Mouse (Mus musculus) left cerebral cortex, adult 9 months (tissue): Measurements from ENCODE around the gene Gm42669.
A peak's percentile ranks its signal among the peaks of the same experiment; 100 is the strongest.

ENCODE experiments used
- DNase-seq, 2 experiments: peaks; one replicate each; pipeline ENCODE4 v3.0.0; 2022; ENCODE audit warnings: low spot score in 2 of 2

Gene Gm42669

DNA sequence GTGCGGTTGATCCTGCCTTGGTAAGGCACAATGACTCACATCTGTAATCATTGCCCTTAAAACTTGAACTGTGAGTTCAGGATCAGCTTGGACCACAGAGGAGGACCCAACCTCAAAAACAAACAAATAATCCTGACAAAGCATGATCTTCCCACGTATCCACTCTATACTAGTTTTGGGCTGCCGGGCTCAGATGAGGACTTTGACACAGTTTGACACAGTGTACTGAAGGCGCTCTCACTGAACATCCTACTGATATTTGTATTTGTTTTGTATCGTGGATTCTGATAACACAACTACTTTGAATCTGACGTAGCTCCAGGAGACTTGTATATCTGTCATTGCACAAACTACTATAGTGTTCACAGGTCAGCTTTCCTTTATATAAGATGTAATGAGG is 14.0 kb downstream of the Gm42669 start:
- no peak for DNase-seq

DNA sequence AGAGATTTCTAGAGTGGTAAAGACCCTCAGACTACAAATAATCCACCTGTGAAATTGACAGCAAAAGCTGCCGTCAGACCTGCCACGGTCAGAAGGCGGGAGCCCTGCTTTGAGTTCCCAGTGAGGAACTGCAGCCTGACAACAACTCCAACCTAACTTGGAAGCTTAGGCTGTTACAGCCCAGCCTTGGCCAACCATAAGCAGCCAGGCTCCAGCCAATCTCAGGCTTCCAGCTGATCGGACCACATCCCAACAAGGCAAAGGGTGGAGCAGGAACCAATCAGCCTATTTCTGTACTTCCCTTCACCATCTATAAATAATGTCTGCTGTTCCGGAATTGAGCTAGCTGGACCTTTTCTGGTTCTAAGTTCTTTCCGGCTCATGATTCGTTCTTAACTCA is 14.5 kb downstream of the Gm42669 start:
- DNase-seq = peak; percentile 58 to 72

DNA sequence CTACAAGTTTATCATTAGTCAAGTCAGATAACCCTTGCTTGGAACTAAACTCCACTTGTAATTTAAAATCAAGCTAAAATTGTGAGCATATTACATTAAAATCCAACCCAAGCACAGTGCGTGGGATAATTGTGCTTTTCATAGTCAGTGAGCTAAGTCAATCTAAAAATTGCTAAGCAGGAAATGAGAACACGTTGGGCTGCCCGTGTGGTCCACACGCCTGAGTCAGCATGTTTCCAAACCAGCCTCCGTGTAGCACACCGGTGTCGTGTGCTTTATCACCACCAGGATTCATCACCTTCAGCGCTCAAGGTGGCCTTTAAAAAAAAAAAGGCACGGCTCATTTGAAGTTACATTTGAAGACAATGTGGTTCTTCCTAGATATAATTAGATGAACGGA is 16.9 kb downstream of the Gm42669 start:
- peak in 1 of 2 experiments; percentile 56 for DNase-seq

DNA sequence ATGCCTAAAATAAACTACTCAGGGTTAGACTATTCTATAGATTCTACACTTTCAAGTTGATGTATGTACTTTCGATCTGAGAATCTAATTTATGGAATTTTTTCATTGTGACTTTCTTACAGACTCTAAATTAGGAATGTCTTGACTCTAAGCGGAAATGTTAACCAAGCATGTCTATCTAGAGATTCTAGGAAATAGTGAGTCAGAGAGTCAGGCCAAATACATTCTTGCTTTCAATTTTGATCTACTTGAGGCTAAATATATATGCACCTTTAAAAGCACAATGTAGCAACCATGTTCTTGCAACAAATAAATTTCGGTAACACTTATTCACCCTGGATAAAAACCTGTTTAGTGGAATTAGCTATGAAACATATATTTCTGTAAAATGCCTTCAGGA is 21.4 kb downstream of the Gm42669 start:
- no peak for DNase-seq

DNA sequence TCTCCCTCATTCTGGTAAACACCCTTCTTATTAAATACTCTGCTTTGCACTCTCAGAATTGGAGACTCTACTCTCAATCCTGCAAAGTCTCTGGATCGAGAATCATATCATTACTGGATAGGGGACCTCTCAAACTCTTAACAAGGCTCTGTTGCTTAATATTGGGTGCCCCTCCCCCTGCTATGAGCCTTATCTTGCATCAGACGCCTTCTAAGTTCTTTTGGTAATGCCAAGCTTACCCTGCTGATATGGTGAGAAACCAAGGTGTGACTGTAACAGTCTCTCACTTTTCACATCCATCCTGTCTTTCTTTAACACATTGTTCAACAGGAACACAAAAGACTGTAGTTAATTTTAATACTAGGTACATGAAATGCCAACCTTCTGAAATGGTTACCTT is 26.2 kb downstream of the Gm42669 start:
- no peak for DNase-seq

DNA sequence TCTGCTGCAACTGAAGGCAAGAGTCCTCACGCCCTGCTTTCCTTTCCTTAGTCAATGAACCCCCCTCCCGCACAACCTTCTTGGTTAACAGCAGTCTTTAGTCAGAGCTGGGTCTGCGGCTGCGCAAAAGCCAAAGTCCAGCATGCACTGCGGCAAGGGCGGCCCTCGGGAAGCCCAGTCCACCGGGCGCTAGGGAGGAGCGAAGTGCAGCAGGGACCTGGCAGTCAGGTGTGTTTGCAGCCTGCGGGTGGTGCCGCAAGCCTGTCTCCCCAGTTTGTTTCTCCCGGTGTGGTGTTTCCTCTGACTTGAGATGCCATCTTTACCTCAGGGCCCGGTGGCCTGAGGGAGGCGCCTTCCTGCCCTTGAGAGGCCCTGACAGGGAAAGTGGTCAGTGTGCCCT is 27.2 kb downstream of the Gm42669 start, which contains the start of gene 1700028K03Rik:
Gene 1700028K03Rik, plus strand, starts transcription at position 129 of the 400 bp plus-strand sequence.
- no peak for DNase-seq

DNA sequence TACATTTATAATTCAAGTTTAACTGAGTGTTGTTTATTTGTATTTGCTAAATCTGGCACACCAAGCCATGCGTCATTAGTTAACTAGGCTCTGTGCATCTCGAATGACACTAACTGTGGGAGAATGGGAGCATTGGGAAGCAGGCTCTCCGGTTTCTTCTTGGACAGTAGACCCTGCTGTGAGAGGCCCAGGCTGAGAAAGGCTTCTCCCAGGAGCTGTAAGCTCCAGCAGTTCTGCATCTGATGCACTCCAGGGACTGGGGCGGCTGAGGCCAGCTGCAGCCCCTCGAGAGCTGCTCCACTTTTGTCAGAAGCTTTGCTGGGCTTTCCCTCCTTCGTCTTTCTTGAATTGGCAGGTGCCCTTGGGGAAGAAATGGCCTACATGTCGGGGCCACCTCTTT is 34.3 kb downstream of the Gm42669 start:
- no peak for DNase-seq

DNA sequence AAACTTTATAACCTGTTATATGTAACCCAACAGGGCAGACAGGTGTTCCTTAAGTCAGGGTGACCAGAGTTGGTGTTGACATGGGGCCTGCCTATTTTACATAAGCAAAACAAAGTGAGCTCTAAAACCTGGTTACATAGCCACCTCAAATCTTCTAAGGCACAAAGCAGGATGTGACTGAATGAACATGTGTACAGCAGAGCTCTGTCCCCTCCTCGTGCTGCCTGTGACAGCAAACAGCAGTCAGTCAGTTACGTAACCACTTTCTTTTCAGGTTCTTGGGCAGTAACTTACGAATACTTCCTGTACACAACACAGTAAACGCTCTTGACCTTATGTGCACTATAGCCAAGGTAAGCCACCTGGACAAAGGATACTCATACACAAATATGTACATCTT is 38.5 kb downstream of the Gm42669 start:
- DNase-seq = no peak

DNA sequence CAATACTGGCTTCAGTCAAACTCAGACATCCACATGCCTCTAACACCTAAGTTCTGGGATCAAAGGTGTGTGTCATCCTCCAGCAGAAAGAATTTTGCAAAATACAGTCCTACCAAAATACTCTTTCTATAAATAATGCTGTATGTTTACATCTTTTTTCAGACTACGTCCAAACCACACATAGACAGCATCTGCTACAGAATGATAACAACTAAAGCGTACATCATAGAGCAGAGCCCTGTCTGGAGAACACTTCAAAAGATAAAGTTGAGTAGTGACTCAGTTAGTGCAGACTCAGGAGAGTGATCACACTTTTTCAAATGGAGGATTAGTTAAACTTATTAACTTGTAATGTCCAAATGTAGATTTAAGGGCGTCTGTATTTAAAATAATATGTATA is 40.5 kb downstream of the Gm42669 start:
- no peak for DNase-seq

DNA sequence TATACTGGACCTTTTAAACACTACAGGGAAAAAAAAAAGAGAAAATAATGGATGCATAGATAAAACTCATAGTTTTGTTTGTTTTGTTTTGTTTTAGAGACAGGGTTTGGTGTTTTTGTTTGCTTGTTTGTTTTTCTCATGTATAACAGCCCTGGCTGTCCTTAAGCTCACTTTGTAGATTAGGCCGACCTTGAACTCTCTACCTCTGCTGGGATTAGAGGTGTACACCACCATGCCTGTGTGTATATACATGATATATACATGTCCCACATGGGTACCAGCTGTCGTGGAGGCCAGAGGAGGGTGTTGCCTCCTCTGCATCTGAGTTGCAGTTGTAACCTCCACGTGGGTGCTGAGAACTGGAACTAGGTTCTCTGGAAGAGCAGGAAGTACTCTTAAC is 41.0 kb downstream of the Gm42669 start:
- DNase-seq = no peak

DNA sequence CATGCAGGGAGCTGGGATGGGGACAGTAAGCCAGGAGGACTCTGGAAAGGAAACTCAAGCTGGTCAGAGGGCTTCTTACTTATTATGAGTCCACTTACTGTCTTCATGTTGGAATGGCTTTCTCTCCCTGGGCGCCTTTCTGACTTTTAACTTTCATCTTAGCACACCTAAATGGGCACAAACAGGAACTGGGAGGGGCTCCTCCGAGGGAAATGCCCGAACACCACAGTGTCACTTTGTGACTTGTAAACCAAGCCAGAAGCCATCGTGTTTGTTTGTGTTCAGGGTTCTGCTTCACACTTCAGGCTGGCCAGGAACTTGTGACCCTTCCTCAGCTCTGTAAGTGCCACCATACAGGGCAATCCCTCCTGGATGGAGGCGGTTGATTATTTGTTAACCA is 46.9 kb downstream of the Gm42669 start:
- no peak for DNase-seq

DNA sequence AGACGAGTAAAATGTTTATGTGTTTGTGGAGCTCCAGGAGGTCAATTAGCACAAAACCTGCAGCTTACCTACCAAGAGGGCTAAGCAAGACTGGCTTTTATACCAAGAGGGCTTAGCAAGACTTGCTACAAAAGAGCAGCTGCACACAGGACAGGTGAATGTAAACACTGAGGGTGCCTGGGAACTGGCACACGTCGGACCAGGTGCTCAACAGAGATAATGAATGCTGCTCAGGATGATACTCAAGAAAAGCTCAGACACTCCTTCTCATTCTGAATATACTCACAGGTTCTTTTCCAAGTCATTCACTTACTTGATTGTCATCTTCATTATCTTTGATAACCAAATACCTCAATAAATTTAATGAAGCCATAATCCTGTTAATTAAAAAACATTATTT is 49.5 kb downstream of the Gm42669 start:
- no peak for DNase-seq

DNA sequence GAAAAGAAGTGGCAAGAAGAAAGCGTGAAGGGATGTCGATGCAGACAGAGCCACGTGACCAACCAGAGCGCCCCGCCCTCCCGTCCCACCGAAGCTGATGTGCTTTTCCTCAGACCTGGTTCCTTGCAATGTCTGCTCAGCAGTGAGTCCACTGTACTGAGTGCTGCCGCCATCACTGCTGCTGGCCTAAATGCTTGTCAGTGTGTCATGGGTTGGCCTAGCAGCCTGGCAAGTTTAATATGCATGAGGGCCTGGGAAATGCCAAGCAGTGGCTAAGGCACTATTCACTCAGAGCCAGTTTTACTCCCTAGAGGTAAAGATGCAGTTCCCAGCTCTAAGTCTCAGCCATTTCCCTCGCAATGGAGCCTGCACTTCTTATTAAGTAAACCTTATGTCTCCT is 61.7 kb downstream of the Gm42669 start:
- DNase-seq = no peak

DNA sequence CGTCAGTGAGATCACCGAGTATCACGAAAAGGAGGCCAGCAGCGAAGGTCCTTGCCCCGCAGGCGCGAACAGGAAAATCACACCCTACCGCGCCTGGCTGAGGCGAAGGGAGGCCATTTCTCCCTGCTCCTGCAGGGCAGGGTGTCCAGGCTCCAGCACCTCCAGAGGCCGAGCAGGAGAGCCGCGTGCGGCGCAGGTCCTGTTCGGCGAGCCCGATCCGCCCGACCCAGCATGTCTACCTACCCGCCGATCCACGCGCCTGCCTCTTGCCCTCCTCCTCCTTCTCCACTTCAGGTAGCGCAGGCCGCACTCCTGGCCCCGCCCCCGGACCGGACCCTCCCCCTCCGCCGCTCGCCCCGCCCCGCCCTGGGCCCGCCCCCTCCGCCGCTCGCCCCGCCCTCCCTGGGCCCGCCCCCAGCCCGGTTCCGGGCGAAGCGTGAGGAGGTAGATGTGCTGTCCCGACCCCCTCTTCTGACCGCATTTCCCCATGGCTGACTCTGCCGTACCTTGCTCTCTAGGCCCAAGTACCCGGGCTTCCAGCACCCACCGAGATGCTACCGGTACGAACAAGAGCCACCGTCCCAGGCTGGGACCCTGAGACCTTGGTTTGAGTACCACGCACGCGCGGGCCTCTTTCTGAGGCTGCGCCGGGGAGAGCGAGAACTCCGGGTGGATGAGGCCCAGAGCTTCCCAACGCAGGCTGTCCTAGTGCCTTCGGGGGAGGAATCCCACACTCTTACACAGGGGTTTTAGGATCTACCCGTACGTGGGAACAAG is 90.1 kb downstream of the Gm42669 start, which contains the start of the genes Rpap2 and Glmn:
Gene Rpap2, plus strand, starts transcription at position 73 of the 777 bp plus-strand sequence.
Gene Glmn, minus strand, starts transcription at position 588 of the 777 bp plus-strand sequence.
- peak; percentile 50 to 84 for DNase-seq

DNA sequence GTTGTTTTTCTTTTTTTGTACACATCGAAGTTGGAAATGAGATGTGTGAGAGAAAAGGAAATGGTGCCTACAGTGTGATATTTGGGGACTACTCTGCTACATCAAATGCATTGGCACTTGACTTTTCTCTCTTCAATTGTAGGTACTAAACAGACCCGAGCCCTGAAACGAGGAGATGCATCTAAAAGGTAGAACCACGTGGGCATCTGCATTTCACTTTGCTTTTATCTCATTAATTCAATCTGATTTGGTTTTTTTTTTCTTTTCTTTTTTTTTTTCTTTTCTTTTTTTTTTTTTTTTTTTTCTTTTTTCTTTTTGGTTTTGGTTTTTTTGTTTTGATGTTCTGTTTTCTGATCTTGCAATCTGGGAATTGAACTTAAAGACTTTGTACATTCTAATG is 91.0 kb downstream of the Gm42669 start:
- DNase-seq = no peak

DNA sequence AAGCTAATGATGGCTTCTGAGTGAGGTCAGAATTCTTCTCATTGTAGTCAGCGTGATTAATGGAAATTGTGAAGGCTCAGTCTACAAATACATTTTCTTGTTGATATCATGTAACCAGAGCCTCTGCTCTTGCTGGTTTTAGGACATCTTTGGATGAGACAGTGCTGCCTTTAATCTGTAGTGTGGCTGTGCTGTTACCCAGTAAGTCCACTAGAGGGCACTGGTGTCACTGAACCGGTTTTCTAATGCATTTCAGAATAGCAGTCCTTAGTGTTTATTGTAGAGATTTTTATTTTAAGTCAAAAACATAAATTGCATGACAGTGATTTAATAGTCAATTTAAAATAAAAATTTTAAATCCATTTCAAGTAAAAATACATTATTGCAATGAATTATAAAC is 103.8 kb downstream of the Gm42669 start:
- DNase-seq = peak in 1 of 2 experiments; percentile 77

DNA sequence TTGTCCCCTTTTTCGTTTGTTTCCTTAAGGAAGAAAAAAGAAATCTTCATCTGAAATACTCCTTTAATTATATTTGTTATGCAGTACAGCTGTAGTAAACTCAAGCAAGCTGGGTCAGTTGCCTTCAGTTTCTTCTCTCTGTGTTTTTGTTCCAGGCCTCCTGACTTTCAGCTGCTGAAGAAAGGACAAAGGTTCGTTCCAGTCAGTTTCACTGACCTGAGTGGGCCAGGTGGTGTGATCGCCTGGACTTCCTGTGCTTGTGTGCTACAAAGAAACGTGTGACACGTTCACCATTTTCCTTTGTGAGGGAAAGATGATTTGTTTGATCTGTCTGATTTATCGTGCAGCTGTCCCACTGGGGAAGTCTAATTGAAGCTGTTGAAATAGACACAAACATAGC is 110.6 kb downstream of the Gm42669 start:
- DNase-seq = no peak

DNA sequence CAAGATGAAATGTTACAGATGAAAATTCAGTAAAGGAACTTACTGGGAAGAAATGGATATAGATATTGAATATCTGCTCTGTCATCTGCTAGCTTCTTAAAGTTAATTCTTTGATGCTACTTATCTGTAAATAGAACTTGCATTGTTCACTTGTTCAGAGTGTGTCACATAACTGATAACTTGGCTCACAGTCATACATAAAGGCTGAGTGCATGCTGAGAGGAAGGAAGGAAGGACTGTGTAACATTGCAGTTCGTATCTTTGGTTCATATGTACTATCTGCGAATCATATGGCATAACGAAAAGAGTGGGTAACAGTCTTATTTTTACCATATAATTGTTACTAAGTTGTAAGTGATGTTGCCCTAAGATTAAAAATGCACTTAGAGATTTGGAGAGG is 113.9 kb downstream of the Gm42669 start:
- no peak for DNase-seq
